Mouse (Mus musculus) C2C12 (cell line): ENCODE measurements around the gene Vps45.

Experiments used
- CTCF ChIP-seq: IDR thresholded peaks from one replicate; pipeline ENCODE4 v1.5.1; 2011; ENCODE audit not compliant: control insufficient read depth, insufficient read depth, insufficient read length
- MAX ChIP-seq: IDR thresholded peaks from one replicate; pipeline ENCODE4 v1.6.1; 2011; ENCODE audit warnings: mild to moderate bottlenecking, control low read depth
- MYOD1 ChIP-seq: IDR thresholded peaks from one replicate; pipeline ENCODE4 v1.6.1; 2011; ENCODE audit warnings: low read depth; ENCODE audit not compliant: control insufficient read depth, insufficient read length
- MYOG ChIP-seq: IDR thresholded peaks from one replicate; pipeline ENCODE4 v1.6.1; 2011; ENCODE audit not compliant: control insufficient read depth, insufficient read length; ENCODE audit errors: extremely low read depth
- USF1 ChIP-seq: IDR thresholded peaks from one replicate; pipeline ENCODE4 v1.6.1; 2011; ENCODE audit warnings: low read depth, mild to moderate bottlenecking, control low read depth, moderate library complexity

DNA sequence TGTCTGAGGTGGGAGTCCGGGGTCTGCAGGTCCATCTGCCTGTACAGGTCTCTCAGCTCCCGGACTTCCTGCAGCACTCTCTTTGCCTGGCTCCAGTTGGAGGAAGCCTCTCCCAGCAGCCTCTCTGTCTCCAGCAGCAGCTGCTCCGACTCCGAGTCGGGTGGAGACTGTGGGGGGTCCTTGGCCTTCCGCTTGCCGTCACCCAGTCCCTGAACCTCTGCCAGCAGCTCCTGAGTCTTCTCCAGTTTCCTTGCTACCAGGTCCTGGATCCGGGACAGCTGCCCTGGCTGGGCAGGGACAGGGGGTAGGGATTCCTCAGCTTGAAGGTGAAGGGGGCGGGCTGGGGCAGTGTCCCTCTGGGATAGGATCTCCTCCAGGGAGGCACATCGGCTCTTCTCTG, 69.3 kb downstream of the Vps45 start:
- TF ChIP-seq CTCF = no peak
- no peak for TF ChIP-seq MAX
- no peak for TF ChIP-seq MYOD1
- no peak for TF ChIP-seq MYOG
- TF ChIP-seq USF1 = no peak
